Mouse (Mus musculus) forebrain, postnatal 0 days (tissue): ENCODE data around the gene Xcl1. TPM values are rescaled to one million over a fixed set of nuclear protein-coding genes. Genes with fewer than 3 reads are reported as not detected.

Source experiments
- ATAC-seq: fragments of 200-750 bp; cut with Nextera tagmentation; 2 replicates; pipeline ENCODE4 v1.8.0; 2017; ENCODE audit warnings: mild to moderate bottlenecking, moderate library complexity
- DNase-seq: peaks from one replicate; pipeline ENCODE4 v3.0.0-alpha.2; 2015
- H3K27ac ChIP-seq: fragments of 300-500 bp; sonication (generic); 2 replicates; pipeline ENCODE4 v1.5.1; 2014; ENCODE audit warnings: low read depth, mild to moderate bottlenecking, antibody characterized with exemption, low read length, moderate library complexity, mixed read lengths
- H3K27me3 ChIP-seq: fragments of 300-500 bp; sonication (generic); 2 replicates; pipeline ENCODE4 v1.6.1; 2014; ENCODE audit warnings: mild to moderate bottlenecking, low read length, mixed read lengths; ENCODE audit not compliant: insufficient read depth
- H3K36me3 ChIP-seq: fragments of 300-500 bp; sonication (generic); 2 replicates; pipeline ENCODE4 v1.6.1; 2014; ENCODE audit warnings: mild to moderate bottlenecking, moderate library complexity; ENCODE audit not compliant: insufficient read depth
- H3K4me1 ChIP-seq: fragments of 300-500 bp; sonication (generic); 2 replicates; pipeline ENCODE4 v1.6.1; 2014; ENCODE audit warnings: antibody characterized with exemption; ENCODE audit not compliant: insufficient read depth
- H3K4me2 ChIP-seq: fragments of 300-500 bp; sonication (generic); 2 replicates; pipeline ENCODE4 v1.6.1; 2014; ENCODE audit warnings: low read depth, mild to moderate bottlenecking, moderate library complexity
- H3K4me3 ChIP-seq: fragments of 300-500 bp; sonication (generic); 2 replicates; pipeline ENCODE4 v1.5.1; 2014; ENCODE audit warnings: low read depth, low read length, mixed read lengths
- H3K9ac ChIP-seq: fragments of 300-500 bp; sonication (generic); 2 replicates; pipeline ENCODE4 v1.6.1; 2014; ENCODE audit warnings: mild to moderate bottlenecking
- H3K9me3 ChIP-seq: fragments of 300-500 bp; sonication (generic); 2 replicates; pipeline ENCODE4 v1.6.1; 2016; ENCODE audit warnings: low read length
- CTCF ChIP-seq: sonication (generic); IDR thresholded peaks from 2 replicates; pipeline ENCODE4 v1.5.1; 2016; ENCODE audit warnings: antibody characterized with exemption, control low read depth, low read depth
- WGBS: fragments of 180-500 bp; shearing (Covaris S2); extraction: QIAGEN DNeasy Blood & Tissue Kit; methylation state at CpG from one replicate; pipeline ENCODE4 v1.1.7; 2014; 5-methylcytosine and 5-hydroxymethylcytosine counted together
- polyA plus RNA-seq: library from polyadenylated mRNA; unstranded; fragments of >200 nt; fragmentation: Nextera tagmentation; extraction: Ambion mirVana; gene quantifications from 2 replicates; pipeline ENCODE4 v1.2.1, GENCODE M21; 2015
- total RNA-seq: library from RNA; depleted of rRNA; stranded (reverse); fragments of >200 nt; gene quantifications from 2 replicates; pipeline ENCODE4 v1.2.3, GENCODE M21; 2014; rRNA removed

Xcl1 gene
- total and polyA plus RNA-seq, 2 experiments from 2014 or later = not detected

DNA sequence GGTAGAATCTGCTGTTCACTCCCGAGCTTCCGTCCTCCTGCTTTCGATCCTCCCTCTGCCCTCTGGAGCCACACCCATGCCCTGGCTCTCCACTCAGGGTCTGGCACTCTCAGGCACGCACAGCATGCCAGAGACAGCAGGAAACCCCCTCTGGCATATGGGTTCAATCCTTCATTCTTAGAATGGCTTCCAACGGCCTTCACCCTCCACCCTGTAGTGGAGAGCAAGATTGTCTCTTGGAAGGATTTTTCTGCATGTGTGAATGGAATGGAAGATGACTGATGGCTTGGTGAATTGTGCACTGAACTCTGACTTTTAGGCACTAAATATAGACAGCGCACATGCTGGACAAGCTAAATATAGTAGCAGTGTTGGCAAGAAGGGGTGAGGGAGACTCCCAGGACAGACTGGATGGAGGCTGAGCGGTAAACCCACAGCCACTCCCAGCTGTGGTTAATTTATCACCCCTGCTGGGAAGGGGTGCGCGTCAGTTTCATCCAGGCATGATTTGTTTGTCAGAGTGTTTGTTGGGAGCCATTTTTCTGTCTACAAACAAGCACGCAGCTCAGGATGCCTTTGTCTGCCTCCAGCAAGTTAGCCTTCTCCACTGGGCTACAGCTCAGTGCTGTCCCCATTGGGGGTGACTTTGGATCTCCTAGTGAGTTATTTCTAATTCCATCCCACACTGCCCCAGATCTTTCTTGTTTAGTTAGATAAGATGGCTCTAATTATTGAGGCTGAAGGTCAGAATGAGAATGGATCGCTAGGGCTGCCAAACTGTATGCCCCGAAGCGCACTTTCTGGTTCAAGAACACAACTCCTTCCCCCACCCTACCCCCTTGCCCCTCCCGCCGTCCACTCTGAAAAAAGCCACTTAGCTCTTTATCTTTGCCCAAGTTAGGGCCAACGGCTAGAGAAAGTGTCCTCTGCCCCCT is 38.8 kb downstream of the Xcl1 start:
- Histone ChIP-seq H3K9me3 (no peaks in the 10 kb centered on the region), H3K36me3 (no peaks in the 10 kb centered on the region), H3K4me3 (no peak overlapping the region), H3K4me2 (no peak overlapping the region), H3K4me1 (no peaks in the 10 kb centered on the region), H3K27me3 (no peaks in the 10 kb centered on the region), H3K27ac (no peak overlapping the region), H3K9ac (no peak overlapping the region)
- no peak for TF ChIP-seq CTCF
- DNase-seq = no peak
- 68% methylated on average over 16 of the region's 16 CpGs for WGBS
- no peak for ATAC-seq

DNA sequence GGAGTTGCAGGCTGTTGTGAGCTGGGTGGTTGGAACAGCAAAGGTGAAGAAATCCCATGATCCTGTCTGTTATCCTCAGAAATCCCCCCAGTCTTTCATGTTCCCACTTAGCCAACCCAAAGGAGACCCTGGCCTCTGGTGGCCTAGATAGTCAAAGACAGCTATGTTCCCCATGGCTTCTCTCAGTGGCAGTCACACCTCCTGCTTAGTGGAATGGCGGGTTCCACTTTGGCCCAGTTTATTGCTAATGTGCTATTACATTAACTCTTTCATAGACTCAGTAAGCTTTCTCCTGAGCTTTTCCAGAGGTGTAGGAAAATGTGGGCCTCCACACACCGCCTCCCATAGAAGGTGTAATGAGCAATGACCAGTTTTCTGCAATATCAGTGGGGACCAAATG is 39.5 kb downstream of the Xcl1 start:
- Histone ChIP-seq H3K9me3 (no peaks in the 10 kb centered on the region), H3K9ac (no peak overlapping the region), H3K27ac (no peak overlapping the region), H3K4me2 (no peak overlapping the region), H3K27me3 (no peaks in the 10 kb centered on the region), H3K36me3 (no peaks in the 10 kb centered on the region), H3K4me1 (no peaks in the 10 kb centered on the region), H3K4me3 (no peak overlapping the region)
- 0 out of 2 replicates have a peak, but pooled peaks have one; percentile 5 for TF ChIP-seq CTCF
- ATAC-seq (no peak), DNase-seq (no peak)
- WGBS = 67% methylated on average over 2 of the region's 2 CpGs

DNA sequence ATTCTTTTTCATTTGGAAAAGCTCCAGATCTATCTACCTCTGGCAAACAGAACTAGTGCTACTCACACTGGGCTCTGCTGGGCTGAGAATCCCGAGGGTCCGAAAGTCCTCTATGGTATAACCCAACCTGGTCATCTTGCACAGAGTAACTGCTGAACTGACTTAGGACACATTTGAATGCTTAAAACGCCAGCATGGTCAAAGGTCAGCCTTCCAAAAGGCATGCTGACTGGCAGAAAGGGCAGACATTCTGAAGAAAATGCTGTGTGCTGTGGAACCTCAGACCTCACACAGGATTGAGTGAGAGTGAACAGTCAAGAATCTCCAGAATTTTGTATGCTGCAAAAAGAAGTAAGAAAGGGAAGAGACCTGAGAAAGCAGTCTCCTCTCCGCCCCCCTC is 45.0 kb downstream of the Xcl1 start:
- ATAC-seq (no peak), DNase-seq (no peak)
- no peak for TF ChIP-seq CTCF
- Histone ChIP-seq H3K9ac (no peak overlapping the region), H3K27me3 (no peaks in the 10 kb centered on the region), H3K4me1 (no peaks in the 10 kb centered on the region), H3K9me3 (no peaks in the 10 kb centered on the region), H3K4me2 (no peak overlapping the region), H3K36me3 (no peaks in the 10 kb centered on the region), H3K4me3 (no peak overlapping the region), H3K27ac (no peak overlapping the region)
- 89% methylated on average over 4 of the region's 4 CpGs for WGBS

DNA sequence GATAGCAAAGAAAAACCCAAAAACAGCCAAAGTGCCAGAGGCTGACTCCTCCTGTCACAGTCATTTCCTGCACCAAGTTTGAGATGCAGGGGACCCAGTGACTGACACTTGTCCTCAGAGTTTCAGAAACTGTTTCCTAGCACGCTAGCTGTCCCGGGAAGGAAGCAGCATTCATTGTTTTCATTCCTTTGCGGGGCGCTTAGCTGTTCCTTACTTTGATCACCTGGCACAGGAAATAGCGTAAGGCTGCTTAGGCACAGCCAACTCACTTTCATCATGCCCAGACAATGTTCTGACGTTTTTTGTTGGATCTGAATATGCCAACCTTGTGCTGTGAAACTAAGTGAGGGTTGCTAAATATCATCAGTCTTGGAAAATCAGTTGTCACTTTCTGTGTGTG is 46.8 kb downstream of the Xcl1 start:
- WGBS = 60% methylated on average over 6 of the region's 6 CpGs
- Histone ChIP-seq H3K36me3 (no peaks in the 10 kb centered on the region), H3K4me3 (no peak overlapping the region), H3K9ac (no peak overlapping the region), H3K27ac (no peak overlapping the region), H3K4me2 (no peak overlapping the region), H3K27me3 (no peaks in the 10 kb centered on the region), H3K4me1 (no peaks in the 10 kb centered on the region), H3K9me3 (no peaks in the 10 kb centered on the region)
- no peak for ATAC-seq
- TF ChIP-seq CTCF = no peak
- DNase-seq = no peak

DNA sequence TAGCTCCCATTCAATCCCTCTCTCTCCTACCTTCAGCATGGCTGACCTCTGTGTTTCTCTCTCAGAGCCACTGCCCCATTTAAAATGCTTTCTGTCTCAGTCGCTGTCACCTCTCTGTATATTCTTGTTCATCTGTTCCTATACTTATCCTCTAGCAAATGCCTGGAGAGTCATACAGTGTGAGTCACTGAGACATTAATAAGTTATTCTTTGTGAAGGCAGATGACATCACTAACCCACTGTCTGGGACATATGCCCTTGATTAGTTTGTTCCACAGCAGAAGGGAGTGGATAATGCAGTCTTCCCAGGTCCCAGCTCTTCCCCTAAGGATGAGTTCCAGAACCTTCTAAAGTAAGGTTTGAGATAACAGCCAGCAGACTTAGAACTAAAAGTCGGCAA is 47.6 kb downstream of the Xcl1 start:
- no peaks in the 10 kb centered on the region for H3K4me1 ChIP-seq
- DNase-seq = no peak
- no peak overlapping the region for H3K9ac ChIP-seq
- WGBS = 87% methylated on average over 2 of the region's 2 CpGs
- H3K9me3 ChIP-seq = no peaks in the 10 kb centered on the region
- no peaks in the 10 kb centered on the region for H3K27me3 ChIP-seq
- no peaks in the 10 kb centered on the region for H3K36me3 ChIP-seq
- H3K4me2 ChIP-seq = no peak overlapping the region
- ATAC-seq = no peak
- no peak for TF ChIP-seq CTCF
- H3K27ac ChIP-seq = no peak overlapping the region
- no peak overlapping the region for H3K4me3 ChIP-seq

DNA sequence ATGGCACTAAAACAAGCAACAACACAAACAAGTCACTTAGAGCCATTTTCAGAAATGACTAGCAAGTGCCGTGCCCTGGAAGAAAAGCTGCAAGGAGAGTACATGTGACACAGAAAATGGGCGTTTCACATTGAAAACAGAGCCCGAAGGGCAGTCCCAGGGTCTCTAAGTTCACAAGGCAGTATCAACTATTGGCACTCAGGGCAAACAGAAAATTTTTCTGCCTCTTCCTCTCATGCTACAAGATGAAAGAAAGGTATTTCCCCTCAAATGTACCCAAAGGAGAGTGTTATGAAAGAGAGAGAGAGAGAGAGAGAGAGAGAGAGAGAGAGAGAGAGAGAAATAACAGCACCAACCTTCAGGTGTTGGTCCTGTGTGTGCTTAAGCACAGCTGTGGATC is 53.4 kb downstream of the Xcl1 start:
- WGBS = 75% methylated on average over 3 of the region's 3 CpGs
- ATAC-seq = no peak
- H3K4me1 ChIP-seq = no peaks in the 10 kb centered on the region
- DNase-seq = no peak
- no peaks in the 10 kb centered on the region for H3K27me3 ChIP-seq
- no peak overlapping the region for H3K9ac ChIP-seq
- no peak overlapping the region for H3K4me3 ChIP-seq
- no peak for TF ChIP-seq CTCF
- no peak overlapping the region for H3K27ac ChIP-seq
- no peaks in the 10 kb centered on the region for H3K9me3 ChIP-seq
- H3K36me3 ChIP-seq = no peaks in the 10 kb centered on the region
- H3K4me2 ChIP-seq = no peak overlapping the region

Other genes starting within 250 kb of the Xcl1 start
- gene Dpt, start 138.9 kb downstream of the Xcl1 start, total RNA-seq = not detected in 2 replicates
- 0.26 and 0.40 TPM in 2 replicates for gene Dpt, start 138.9 kb downstream of the Xcl1 start, polyA plus RNA-seq
- gene Tbx19, start 225.2 kb upstream of the Xcl1 start, total RNA-seq = not detected in 2 replicates
- not detected in 2 replicates for gene Tbx19, start 225.2 kb upstream of the Xcl1 start, polyA plus RNA-seq